Mouse (Mus musculus) central nervous system, embryonic 18 days (tissue): ENCODE measurements around the gene Neu4. TPM values are rescaled to one million over a fixed set of nuclear protein-coding genes. Genes with fewer than 3 reads are reported as not detected.

ENCODE experiments used
- polyA plus RNA-seq: library from polyadenylated mRNA; depleted of rRNA; stranded (reverse); fragments of >200 nt; gene quantifications from 2 replicates; pipeline ENCODE4 v1.2.3, GENCODE M21; 2012; rRNA removed

The Neu4 gene
- polyA plus RNA-seq = 0.14 and 0.28 TPM in 2 replicates

DNA sequence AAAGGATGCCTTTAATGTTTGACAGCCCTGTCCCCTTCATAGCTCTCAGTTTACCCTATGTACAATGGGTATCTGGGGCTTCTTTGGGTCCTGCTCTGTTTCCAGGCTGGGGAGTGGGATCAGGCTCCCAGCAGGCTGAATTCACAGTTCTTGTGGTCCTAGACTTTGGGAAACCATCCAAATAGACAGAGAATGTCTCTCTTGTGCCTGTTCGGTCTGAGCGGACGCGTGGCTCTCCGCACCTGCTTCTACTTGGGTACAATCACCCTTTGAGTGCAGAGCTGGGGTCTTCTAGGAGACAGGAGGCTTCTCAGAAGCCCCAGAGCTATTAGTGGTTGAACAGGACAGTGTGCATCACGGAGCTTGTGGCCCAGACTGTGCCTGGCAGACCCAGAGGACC, at the start of gene Neu4:
TSS of gene Neu4 (plus strand) at position 301 of the 400 bp plus-strand sequence.

DNA sequence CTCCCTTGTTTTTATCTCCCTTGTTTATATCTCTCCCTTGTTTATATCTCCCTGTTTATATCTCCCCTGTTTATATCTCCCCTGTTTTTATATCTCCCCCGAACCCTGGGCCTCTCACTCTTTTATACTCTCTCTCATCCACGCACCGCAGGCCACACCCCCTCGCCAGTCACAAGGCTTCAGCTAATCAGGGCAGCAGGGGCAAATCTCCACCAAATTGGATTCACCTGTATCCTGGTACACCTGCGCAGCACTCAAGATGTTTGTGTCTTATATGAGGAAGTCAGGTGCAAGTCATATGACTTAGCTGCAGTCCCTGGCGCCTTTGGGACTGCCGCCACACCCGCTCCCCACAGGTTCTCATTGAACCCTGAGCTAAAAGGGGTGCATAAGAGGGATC, 30.0 kb upstream of the Neu4 start, which contains the start of gene Gal3st2c:
TSS of gene Gal3st2c (plus strand) at position 301 of the 400 bp plus-strand sequence.

GRCm38 (mm10) chr1:94052373-94052772, 32.1 kb downstream of the Neu4 start, which contains the start of gene Pdcd1:
Gene Pdcd1, minus strand, starts transcription at chr1:94052553.

Other genes with a start within 250 kb of the Neu4 start
- 191 and 196 TPM in 2 replicates for gene Dtymk, start 218.5 kb upstream of the Neu4 start, polyA plus RNA-seq
- gene Ing5, start 216.5 kb upstream of the Neu4 start, polyA plus RNA-seq = 8.7 and 9.1 TPM in 2 replicates
- gene D2hgdh, start 195.5 kb upstream of the Neu4 start, polyA plus RNA-seq = 17.2 and 18.9 TPM in 2 replicates
- gene Gal3st2, start 159.1 kb upstream of the Neu4 start, polyA plus RNA-seq = 0.07 TPM in 1 of 2 replicates, not detected in the other
- gene Gal3st2b, start 102.1 kb upstream of the Neu4 start, polyA plus RNA-seq = not detected in 2 replicates
- gene Gal3st2c, start 29.9 kb upstream of the Neu4 start, polyA plus RNA-seq = not detected in 2 replicates
- gene Pdcd1, start 32.1 kb downstream of the Neu4 start, polyA plus RNA-seq = 0.04 and 0.05 TPM in 2 replicates